Mouse (Mus musculus) intestine, postnatal 0 days (tissue): ENCODE results near the gene Garem2. TPM values are rescaled to one million over a fixed set of nuclear protein-coding genes. Genes with fewer than 3 reads are reported as not detected.
A peak's percentile ranks its signal among the peaks of the same experiment; 100 is the strongest.

Experiments
- ATAC-seq: fragments of 200-750 bp; cut with Nextera tagmentation; 2 replicates; pipeline ENCODE4 v1.8.0; 2017; ENCODE audit warnings: mild to moderate bottlenecking, moderate TSS enrichment, moderate library complexity
- H3K27ac ChIP-seq: fragments of 300-500 bp; sonication (generic); 2 replicates; pipeline ENCODE4 v1.5.1; 2014; ENCODE audit warnings: mild to moderate bottlenecking, low read depth, low read length, moderate library complexity
- H3K27me3 ChIP-seq: fragments of 300-500 bp; sonication (generic); replicated peaks from 2 replicates; pipeline ENCODE4 v1.6.1; 2014; ENCODE audit warnings: low read length, mixed read lengths; ENCODE audit not compliant: control insufficient read depth, insufficient read depth
- H3K36me3 ChIP-seq: fragments of 300-500 bp; sonication (generic); 2 replicates; pipeline ENCODE4 v1.6.1; 2014; ENCODE audit warnings: mild to moderate bottlenecking, moderate library complexity; ENCODE audit not compliant: control insufficient read depth, insufficient read depth
- H3K4me1 ChIP-seq: fragments of 300-500 bp; sonication (generic); replicated peaks from 2 replicates; pipeline ENCODE4 v1.6.1; 2014; ENCODE audit warnings: antibody characterized with exemption, low read length, mixed read lengths; ENCODE audit not compliant: control insufficient read depth, insufficient read depth
- H3K4me2 ChIP-seq: fragments of 300-500 bp; sonication (generic); replicated peaks from 2 replicates; pipeline ENCODE4 v1.6.1; 2014; ENCODE audit warnings: low read depth, mild to moderate bottlenecking, moderate library complexity
- H3K4me3 ChIP-seq: fragments of 300-500 bp; sonication (generic); 2 replicates; pipeline ENCODE4 v1.5.1; 2014; ENCODE audit warnings: low read depth, low read length
- H3K9ac ChIP-seq: fragments of 300-500 bp; sonication (generic); 2 replicates; pipeline ENCODE4 v1.6.1; 2014; ENCODE audit warnings: mild to moderate bottlenecking, low read depth, low read length
- H3K9me3 ChIP-seq: fragments of 300-500 bp; sonication (generic); 2 replicates; pipeline ENCODE4 v1.6.1; 2016; ENCODE audit warnings: mixed run types; ENCODE audit not compliant: control insufficient read depth
- CTCF ChIP-seq: sonication (generic); IDR thresholded peaks from 2 replicates; pipeline ENCODE4 v1.5.1; 2016; ENCODE audit warnings: low read depth, mild to moderate bottlenecking, control low read depth, antibody characterized with exemption, moderate library complexity
- WGBS: fragments of 180-500 bp; shearing (Covaris S2); extraction: QIAGEN DNeasy Blood & Tissue Kit; methylation state at CpG from one replicate; pipeline ENCODE4 v1.1.7; 2014; 5-methylcytosine and 5-hydroxymethylcytosine counted together
- polyA plus RNA-seq: library from polyadenylated mRNA; unstranded; fragments of >200 nt; fragmentation: Nextera tagmentation; extraction: Ambion mirVana; gene quantifications from 2 replicates; pipeline ENCODE4 v1.2.1, GENCODE M21; 2015

The Garem2 gene
- polyA plus RNA-seq, 1 experiment from 2014 or later = 0.20 TPM

GRCm38 (mm10) chr5:30109899-30110298 is 4.9 kb downstream of the Garem2 start:
- no peak for TF ChIP-seq CTCF
- Histone ChIP-seq H3K9me3 (no peaks in the 10 kb centered on the region), H3K4me3 (no peak overlapping the region), H3K4me1 (peaks cover 3% of the 10 kb centered on the region; the same call in 1 of the 2 replicates), H3K9ac (0 out of 2 replicates have a peak overlapping the region, but pooled peaks have one; percentile 4), H3K27ac (peak overlapping the region; percentile 64), H3K4me2 (peak overlapping the region; percentile 47), H3K36me3 (no peaks in the 10 kb centered on the region), H3K27me3 (peaks cover 33% of the 10 kb centered on the region)
- 41% methylated on average over 2 of the region's 2 CpGs for WGBS
- ATAC-seq = peak; percentile 52

GRCm38 (mm10) chr5:30110371-30111060 is 5.6 kb downstream of the Garem2 start:
- no peak for TF ChIP-seq CTCF
- H3K27ac ChIP-seq = peak overlapping the region; percentile 64
- no peaks in the 10 kb centered on the region for H3K36me3 ChIP-seq
- 0 out of 2 replicates have a peak overlapping the region, but pooled peaks have one; percentile 4 for H3K9ac ChIP-seq
- WGBS = 9% methylated on average over 22 of the region's 22 CpGs
- ATAC-seq = peak; percentile 68
- H3K4me3 ChIP-seq = peak overlapping the region; percentile 0; the same call in 1 of the 2 replicates
- H3K27me3 ChIP-seq = peaks cover 30% of the 10 kb centered on the region
- 0 out of 2 replicates have a peak, but pooled peaks cover 3% of the 10 kb centered on the region for H3K4me1 ChIP-seq
- peak overlapping the region; percentile 47 for H3K4me2 ChIP-seq
- H3K9me3 ChIP-seq = no peaks in the 10 kb centered on the region

DNA sequence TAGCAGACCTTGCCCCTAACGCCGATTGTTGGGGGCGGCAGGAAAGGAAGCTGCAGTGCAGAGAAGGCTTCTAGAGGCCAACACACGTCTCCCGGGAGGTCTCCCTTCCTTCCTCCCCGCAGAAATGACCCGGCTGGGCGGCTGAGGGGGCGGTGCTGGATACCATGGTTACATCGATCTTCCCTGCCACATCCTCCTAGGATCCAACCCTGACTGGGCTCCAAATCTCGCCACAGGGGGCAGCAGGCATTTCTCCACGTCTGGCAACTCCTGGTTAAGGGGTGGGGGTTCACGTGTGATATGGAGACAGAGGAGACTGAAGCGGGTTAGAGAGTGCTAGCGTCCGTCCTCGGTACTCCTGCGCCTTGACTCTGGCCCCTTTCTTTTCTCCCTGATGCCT is 6.2 kb downstream of the Garem2 start:
- no peaks in the 10 kb centered on the region for H3K36me3 ChIP-seq
- 0 out of 2 replicates have a peak, but pooled peaks have one; percentile 11 for ATAC-seq
- 6% methylated on average over 18 of the region's 18 CpGs for WGBS
- H3K27me3 ChIP-seq = peaks cover 24% of the 10 kb centered on the region
- H3K4me1 ChIP-seq = 0 out of 2 replicates have a peak, but pooled peaks cover 3% of the 10 kb centered on the region
- no peak overlapping the region for H3K9ac ChIP-seq
- no peaks in the 10 kb centered on the region for H3K9me3 ChIP-seq
- H3K4me2 ChIP-seq = peak overlapping the region; percentile 47
- peak; percentile 65 for TF ChIP-seq CTCF
- H3K27ac ChIP-seq = peak overlapping the region; percentile 64; the same call in 1 of the 2 replicates
- H3K4me3 ChIP-seq = peak overlapping the region; percentile 0; the same call in 1 of the 2 replicates

DNA sequence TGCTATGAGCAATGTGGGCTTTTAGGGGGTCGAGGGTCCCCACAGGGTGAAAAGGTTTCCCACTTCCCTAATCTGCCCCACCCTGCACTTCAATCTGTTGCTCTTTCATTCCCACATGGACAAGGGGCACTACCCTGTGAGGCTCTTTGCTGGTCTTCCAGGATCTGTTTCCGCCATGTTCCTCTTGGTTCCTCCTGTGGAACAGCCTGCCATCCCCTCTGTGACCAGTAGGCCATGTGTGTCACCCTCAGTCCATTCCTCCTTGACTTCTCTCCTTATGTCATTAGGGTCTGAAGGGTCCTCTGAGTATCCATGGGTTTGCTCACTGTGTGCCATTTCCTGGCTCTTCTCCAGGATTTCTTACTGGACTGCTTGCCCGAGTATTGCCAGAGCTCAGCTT is 6.8 kb downstream of the Garem2 start:
- Histone ChIP-seq H3K27ac (no peak overlapping the region), H3K9ac (no peak overlapping the region), H3K36me3 (no peaks in the 10 kb centered on the region), H3K9me3 (no peaks in the 10 kb centered on the region), H3K4me1 (0 out of 2 replicates have a peak, but pooled peaks cover 3% of the 10 kb centered on the region), H3K4me2 (0 out of 2 replicates have a peak overlapping the region, but pooled peaks have one; percentile 47), H3K27me3 (peaks cover 18% of the 10 kb centered on the region), H3K4me3 (no peak overlapping the region)
- WGBS = 68% methylated on average over 3 of the region's 3 CpGs
- ATAC-seq = no peak
- no peak; the same call in 1 of the 2 replicates for TF ChIP-seq CTCF

DNA sequence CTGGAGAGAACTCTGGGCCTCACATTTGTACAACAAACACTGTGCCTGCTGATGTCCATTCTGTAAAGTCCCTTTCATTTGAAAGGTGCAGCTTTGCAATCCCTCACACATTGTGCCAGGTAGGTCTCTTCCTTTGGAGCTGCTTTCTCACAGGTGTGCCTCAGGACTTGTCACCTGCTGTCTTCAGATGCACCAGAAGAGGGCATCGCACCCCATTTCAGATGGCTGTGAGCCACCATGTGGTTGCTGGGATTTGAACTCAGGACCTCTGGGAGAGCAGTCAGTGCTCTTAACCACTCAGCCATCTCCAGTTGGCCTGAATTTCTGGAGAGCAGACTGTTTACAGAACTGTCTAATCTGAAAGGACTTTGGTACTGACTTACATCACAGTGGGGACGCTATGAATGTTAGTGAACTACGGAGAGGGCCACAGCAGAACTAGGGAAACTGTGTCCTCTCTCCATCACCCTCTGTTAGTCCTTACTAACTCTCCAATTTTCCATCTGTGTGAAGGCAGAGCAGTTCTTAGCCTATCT is 7.6 kb downstream of the Garem2 start:
- no peak overlapping the region for H3K4me2 ChIP-seq
- 51% methylated on average over 3 of the region's 3 CpGs for WGBS
- 0 out of 2 replicates have a peak, but pooled peaks cover 3% of the 10 kb centered on the region for H3K4me1 ChIP-seq
- no peaks in the 10 kb centered on the region for H3K9me3 ChIP-seq
- no peaks in the 10 kb centered on the region for H3K36me3 ChIP-seq
- H3K27me3 ChIP-seq = peaks cover 14% of the 10 kb centered on the region
- H3K9ac ChIP-seq = no peak overlapping the region
- TF ChIP-seq CTCF = peak; percentile 62
- no peak overlapping the region for H3K27ac ChIP-seq
- no peak for ATAC-seq
- H3K4me3 ChIP-seq = no peak overlapping the region
